Mouse (Mus musculus): Measurements from ENCODE around the gene Art2b.

- TF ChIP-seq HCFC1 (IDR thresholded peaks at IDR 0.05; ENCODE audit: borderline replicate concordance, insufficient read depth, low read length) (no peak), CHD2 (IDR thresholded peaks at IDR 0.05; ENCODE audit: low read depth, low read length) (no peak), ZC3H11A (IDR thresholded peaks at IDR 0.05; ENCODE audit: borderline replicate concordance, low read depth, low read length) (no peak)
Observed at GRCm38 (mm10) chr7:101598482-101598881, 13.1 kb upstream of the Art2b start.
